Mouse (Mus musculus) T-helper 17 cell (primary cell): ENCODE data around the gene Trim2.

ENCODE experiments used
- in situ Hi-C, 2 experiments: fragments of 300-600 bp; cut with MboI, MseI; formaldehyde crosslinking; loops; 1 replicate in 1 of 2; 2 replicates in 1 of 2; pipeline ENCODE4 v1.15.1; 2025; ENCODE audit warnings: high pct_unique_total_duplicates in 2 of 2

The Trim2 gene

GRCm38 (mm10) chr3:84306777-84307176 lies at the start of gene Trim2:
TSS of gene Trim2 (minus strand) at chr3:84306877.
- in situ Hi-C loops = no loop called here

DNA sequence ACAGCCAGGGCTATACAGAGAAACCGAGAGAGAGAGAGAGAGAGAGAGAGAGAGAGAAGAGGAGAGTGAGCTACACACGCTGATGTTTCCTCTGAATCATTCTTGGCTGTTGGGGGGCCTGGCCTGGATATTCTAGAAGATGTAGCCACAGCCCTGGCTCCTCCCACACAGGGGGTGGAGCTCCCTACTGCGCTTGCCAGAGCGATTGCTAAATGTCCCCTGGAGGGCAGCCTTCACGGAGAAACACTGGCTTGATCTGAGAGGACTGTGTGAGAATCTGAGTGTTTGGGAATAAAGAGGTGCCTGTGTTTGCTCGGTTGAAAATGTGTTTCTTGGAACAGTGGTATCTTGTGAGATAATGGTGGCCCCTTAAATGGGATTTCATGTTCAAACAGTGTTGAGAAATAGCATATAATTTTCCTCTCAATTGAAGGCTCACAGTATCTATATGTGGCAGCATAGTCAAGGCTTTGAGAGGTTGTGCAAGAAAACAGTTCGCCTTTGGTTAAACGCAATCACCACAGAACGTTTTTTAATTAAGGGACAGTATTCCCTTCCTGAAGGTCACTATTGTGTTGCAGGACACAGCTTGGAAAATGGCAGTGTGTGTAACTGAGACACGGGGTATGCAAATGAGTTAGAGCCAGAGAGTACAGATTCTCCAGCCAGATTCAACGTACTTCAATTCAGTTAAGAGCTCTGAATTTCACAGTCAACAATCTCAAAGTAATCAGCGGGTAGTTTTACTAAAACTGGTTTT lies 49.4 kb upstream of the Trim2 start:
- in situ Hi-C loops = loop anchor here in 1 of 2 experiments (5.0 kb wide), 1 partner anchor 106 kb away; no protein-coding TSS in a partner anchor

GRCm38 (mm10) chr3:84352353-84353034 lies 45.8 kb upstream of the Trim2 start:
- in situ Hi-C loops = loop anchor here in 1 of 2 experiments (5.0 kb wide), 1 partner anchor 130 kb away; the partner anchor contains the start of gene Fhdc1

GRCm38 (mm10) chr3:84350311-84350710 lies 43.6 kb upstream of the Trim2 start:
- in situ Hi-C loops = loop anchor here in 1 of 2 experiments (5.0 kb wide), 1 partner anchor 132 kb away; the partner anchor contains the start of gene Fhdc1

- in situ Hi-C loops = loop anchor here (5.0 to 10.0 kb wide), 4 partner anchors 48 to 555 kb away; partner anchors contain the start of gene Fhdc1 (in 1 of the 2)
Measured at GRCm38 (mm10) chr3:84349771-84350170, 43.1 kb upstream of the Trim2 start.

- in situ Hi-C loops = loop anchor here (5.0 to 10.0 kb wide), 3 partner anchors 50 to 557 kb away; no protein-coding TSS in a partner anchor
Measured at GRCm38 (mm10) chr3:84347426-84347825, 40.7 kb upstream of the Trim2 start.

DNA sequence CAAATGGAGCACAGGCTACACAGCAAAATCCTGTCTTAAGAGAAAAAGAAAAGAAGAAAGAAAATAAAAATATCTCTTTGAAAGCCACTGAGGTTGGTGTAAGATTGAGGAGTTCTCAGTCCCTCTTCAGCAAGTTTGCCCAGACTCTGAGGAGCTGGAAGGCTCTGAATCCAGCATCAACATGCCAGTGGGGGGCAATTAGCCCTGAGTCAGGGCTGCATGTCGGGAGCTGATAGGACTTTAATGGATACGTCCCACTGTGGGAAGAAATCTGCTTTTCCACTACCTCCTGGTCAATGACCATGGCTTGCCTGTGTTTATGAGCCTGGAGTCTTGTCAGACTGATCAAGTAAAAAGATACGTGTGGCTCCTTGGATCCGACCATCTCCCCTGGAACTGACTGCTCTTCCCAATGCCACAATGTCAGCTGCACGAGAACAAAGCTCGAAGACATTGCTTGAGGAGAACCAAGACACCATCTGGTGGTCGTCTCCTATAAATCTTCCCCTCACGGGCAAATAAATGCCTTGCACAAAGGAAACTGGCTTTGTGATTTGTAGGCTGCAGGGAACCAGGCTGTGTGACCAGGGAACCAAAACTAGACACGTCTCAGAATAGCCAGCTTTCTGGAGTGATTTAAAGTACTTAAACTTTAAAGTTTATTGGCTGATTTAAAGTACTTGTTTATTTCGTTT lies 39.9 kb upstream of the Trim2 start:
- in situ Hi-C loops = loop anchor here (5.0 to 10.0 kb wide), 3 partner anchors 51 to 558 kb away; no protein-coding TSS in a partner anchor

DNA sequence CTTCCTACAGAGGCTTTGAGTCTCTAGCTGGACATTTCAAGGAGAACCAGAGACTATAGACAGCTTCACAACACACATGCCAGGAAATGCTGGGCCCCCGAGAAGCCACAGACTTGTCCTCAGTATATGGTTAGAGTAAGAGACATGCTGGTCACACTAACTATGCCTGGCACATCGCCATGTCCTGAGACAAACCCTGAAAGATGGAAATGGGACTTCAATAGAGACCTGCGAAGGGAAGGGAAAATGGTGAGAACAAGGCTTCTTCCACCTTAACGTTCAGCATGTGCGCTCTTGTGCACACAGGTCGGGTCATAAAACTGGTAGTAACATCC lies 38.9 kb upstream of the Trim2 start:
- in situ Hi-C loops = loop anchor here (5.0 to 10.0 kb wide), 3 partner anchors 52 to 559 kb away; no protein-coding TSS in a partner anchor

DNA sequence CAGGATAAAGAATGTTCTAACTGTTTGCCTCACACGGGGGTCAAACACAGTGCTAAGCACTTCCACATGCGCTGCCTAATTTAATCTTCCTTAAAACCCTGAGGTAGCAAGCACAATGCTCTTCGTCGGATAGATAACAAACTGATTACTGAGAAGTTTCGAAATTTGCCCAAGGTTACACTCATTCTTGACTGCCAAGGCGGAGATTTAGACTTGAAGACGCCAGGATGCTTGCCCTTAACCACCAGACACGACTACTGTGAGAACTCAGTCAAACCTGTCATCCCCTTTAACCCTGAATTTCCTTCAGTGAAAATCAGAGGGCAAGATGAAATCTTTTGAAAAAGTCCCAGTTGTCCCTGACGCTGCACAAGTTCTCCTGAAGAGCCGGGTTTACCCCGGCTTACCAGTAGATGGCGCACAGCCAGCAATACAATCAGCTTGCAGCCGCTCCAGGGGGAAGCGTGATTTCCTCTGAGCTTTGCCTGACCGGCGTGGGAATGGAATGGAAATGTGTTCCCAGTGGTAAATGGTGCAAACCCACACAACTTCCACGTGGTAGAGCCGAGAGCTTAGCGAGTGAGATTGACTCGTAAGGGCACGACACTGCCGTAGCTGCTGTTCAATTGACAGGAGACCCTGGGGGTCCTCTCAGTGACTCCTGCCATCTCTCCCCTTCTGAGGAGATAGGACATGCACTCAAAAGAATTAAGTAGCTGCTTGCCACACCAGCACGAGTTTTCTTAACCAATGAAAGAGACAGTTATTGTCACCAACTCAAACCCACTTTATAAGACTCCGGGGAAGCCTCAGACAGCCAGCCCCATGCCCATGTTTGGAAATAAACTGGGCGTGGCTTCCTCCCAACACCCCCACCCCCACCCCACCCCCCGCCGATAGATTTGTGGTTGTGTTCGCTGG lies 38.3 kb upstream of the Trim2 start:
- in situ Hi-C loops = loop anchor here (5.0 to 10.0 kb wide), 3 partner anchors 52 to 560 kb away; no protein-coding TSS in a partner anchor

- in situ Hi-C loops = loop anchor here in 1 of 2 experiments (10.0 kb wide), 1 partner anchor 562 kb away; no protein-coding TSS in a partner anchor
Measured at GRCm38 (mm10) chr3:84343101-84343500, 36.4 kb upstream of the Trim2 start.

GRCm38 (mm10) chr3:84341811-84342210 lies 35.1 kb upstream of the Trim2 start:
- in situ Hi-C loops = loop anchor here in 1 of 2 experiments (10.0 kb wide), 1 partner anchor 563 kb away; no protein-coding TSS in a partner anchor

DNA sequence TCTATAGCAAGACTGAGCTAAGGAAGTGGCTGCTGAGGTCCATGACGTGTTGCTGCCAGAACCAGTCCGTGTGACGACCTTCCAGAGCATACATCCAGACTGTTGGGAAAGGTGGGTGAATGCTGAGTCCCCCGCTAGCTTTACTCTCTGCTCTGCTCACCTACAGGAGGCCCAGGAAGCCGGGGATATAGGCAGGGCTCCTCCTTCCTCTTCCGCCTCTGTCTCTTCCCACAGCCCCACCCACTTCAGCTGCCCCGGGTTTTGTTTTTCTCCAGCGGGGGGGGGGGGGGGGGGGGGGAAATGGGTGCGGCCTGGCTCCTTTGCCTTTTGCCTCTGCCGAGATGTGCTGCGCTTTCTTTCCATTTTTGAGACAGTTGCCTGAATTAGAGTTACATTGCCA lies 30.9 kb upstream of the Trim2 start:
- in situ Hi-C loops = no loop called here

DNA sequence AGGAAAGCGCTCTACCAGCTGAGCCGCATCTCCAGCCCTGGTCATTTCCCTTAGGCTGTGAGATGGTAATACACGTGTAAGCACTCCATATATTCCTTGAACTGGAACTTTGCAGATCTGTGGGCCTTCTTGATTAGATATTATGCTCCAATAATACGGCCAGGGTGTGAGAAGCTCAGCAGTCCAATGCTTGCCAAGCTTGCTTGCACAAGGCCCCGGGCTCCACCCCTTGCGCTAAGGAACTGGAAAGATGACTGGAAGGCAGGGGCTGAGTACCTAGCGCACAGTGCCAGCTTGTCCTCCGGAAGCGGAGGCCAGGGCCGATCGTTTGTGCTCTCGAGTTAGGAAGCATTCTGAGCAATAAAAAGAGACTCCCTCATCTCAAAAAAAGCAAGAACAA lies 29.7 kb upstream of the Trim2 start:
- in situ Hi-C loops = no loop called here

- in situ Hi-C loops = no loop called here
Measured at GRCm38 (mm10) chr3:84335421-84336073, 28.9 kb upstream of the Trim2 start.

DNA sequence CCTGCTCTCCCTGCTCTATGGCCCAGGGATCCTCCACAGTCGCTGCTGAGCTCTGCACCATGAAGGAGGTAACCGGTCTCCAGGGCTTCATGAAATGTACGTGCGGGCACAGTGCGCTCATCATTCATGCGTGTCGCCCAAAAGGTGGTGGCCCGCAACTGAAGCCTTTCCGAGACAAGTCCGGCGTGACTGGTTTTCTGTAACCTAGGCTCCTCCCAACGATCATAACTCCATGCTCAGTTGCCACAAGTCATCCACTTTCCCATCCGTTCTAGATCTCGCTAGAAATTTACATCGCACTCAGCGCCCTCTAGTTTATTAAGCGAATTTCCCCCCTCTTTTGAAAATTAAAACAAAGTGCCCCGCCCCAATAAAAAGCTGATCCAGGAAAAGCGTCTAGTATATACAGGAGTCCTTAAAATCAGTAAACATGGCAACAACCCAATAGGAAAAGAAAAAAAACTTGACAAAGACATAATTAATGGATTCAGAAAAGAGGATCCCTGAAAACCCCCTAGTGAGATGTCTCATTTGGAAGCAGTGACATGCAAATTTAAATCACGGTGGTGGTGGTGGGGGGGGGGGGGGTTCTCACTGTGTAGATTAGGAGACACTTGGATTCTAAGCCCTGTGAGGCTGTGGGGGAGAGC lies 28.2 kb upstream of the Trim2 start:
- in situ Hi-C loops = no loop called here

GRCm38 (mm10) chr3:84333400-84334349 lies 27.0 kb upstream of the Trim2 start:
- in situ Hi-C loops = no loop called here

- in situ Hi-C loops = no loop called here
Measured at GRCm38 (mm10) chr3:84330210-84330609, 23.5 kb upstream of the Trim2 start.

DNA sequence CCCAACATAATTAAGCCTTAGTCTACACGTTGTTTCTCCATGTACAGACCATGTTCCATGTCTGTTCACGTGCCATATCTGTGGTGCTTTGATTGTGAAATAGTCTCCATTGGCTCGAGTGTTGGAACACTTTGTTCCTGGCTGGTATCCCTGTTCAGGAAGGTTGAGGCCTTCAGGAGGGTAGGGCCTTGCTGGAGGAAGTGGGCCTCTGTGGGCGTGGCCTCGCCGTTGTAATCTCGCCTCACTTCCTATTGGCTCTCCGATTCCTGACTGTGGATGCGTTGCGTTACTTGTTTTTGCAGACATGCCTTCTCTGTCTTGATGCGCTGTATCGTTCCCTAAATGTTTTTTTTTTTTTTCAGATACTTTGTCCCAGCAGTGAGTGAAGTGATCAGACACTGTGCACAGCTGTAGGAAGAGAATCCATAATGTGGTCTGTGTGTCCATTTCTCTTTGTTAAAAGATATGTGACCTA lies 18.3 kb upstream of the Trim2 start:
- in situ Hi-C loops = loop anchor here in 1 of 2 experiments (10.0 kb wide), 1 partner anchor 390 kb away; no protein-coding TSS in a partner anchor
